Mouse (Mus musculus) erythroblast, embryonic 14.5 days (primary cell): ENCODE measurements around the gene Tor1b.

Experiments used
- GATA1 ChIP-seq: IDR thresholded peaks from 2 replicates; pipeline ENCODE4 v1.6.1; 2012; ENCODE audit warnings: low read length, inconsistent platforms, mixed read lengths
- TAL1 ChIP-seq: IDR thresholded peaks from 3 replicates; pipeline ENCODE4 v1.6.1; 2012; ENCODE audit warnings: low read length, inconsistent platforms, mixed read lengths

GRCm38 (mm10) chr2:30905906-30906305, 46.9 kb upstream of the Tor1b start:
- TF ChIP-seq GATA1 (no peak), TAL1 (no peak)
